Mouse (Mus musculus) neural tube, postnatal 0 days (tissue): ENCODE measurements around the gene Tex52. TPM values are rescaled to one million over a fixed set of nuclear protein-coding genes. Genes with fewer than 3 reads are reported as not detected.

ENCODE experiments used
- polyA plus RNA-seq: library from polyadenylated mRNA; unstranded; fragments of >200 nt; fragmentation: Nextera tagmentation; extraction: Ambion mirVana; gene quantifications from 2 replicates; pipeline ENCODE4 v1.2.1, GENCODE M21; 2015

Tex52 gene
- polyA plus RNA-seq, result 0.47 and 0.85 TPM in 2 replicates

GRCm38 (mm10) chr6:128375192-128375591, at the start of gene Tex52, which contains the start of gene Gm44596:
Tex52 (plus strand) TSS chr6:128375456.
Gm44596 (plus strand) TSS chr6:128375503.

DNA sequence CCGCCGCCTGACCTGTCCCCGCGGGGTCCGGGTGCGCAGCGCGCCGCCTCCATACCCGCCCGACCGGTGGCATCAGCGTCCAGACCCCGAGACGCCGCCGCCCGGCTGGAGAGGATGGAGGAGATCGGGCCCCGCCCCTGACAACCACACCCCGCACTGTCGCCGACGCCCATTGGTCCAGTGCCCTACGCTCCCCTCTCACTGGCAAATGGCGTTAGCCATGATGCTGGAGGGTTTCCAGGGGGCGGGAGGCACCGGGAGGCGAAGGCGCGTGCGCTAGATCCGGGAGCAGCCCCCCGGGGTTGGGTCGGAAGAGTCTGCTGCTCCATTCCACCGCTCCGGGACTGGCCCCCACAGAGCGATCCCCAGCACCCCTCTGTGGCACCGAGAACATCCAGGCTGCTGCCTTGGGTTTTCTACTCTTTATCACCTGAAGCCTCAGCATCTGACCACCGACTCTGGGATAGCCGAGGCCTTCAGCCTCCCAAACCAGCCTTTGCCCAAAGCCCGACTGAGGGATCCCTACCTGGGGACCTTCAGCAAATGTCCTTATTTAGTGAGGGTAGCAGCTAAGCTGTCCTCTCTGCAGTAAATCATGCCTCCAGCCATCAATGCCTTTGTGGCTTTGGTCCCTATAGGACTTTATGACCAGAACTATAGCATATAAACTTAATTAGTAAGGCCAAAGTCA, 19.4 kb upstream of the Tex52 start, which contains the start of gene Tulp3:
Gene Tulp3, minus strand, starts transcription at position 126 of the 691 bp plus-strand sequence.

GRCm38 (mm10) chr6:128362381-128363006, 12.8 kb upstream of the Tex52 start, which contains the start of the genes Rhno1 and Foxm1:
Rhno1 (minus strand) TSS chr6:128362911.
Foxm1 (plus strand) TSS chr6:128362967.

GRCm38 (mm10) chr6:128398996-128399395, 23.7 kb downstream of the Tex52 start, which contains the start of gene Nrip2:
Nrip2 (plus strand) TSS chr6:128399296.

DNA sequence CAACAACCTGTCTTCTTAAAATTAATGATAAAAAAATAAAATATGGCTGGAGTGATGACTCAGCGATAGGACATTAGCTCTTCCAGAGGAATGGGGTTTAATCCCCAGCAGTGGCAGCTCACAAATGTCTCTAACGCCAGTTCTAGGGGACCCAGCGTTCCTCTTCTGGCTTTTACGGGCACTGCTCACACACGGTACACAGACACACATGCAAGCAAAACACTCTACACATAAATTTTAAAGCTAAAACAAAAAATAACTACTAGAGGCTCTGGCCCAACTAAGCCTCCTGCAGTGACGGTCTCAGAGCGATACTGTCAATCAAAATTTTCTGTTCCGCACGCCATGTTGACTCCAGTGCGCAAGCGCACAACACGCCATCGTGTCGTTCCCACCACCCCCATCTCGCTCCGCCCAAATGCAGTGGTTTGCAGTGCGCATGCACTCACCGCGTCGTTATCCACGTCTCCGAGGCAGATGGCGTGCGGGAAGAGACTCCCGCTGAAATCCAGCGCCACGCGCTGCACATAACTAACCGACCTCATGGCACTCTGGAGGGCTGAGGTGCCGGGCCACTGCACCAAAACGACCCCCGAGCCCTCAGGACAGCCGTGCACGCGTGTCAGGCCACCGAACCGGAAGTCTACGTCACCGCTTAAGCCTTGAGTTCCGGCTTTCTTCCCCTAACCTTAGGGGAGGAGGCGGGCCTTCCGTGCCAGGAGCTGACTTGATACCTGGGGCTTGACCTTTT, 49.2 kb downstream of the Tex52 start, which contains the start of gene Itfg2:
Gene Itfg2, minus strand, starts transcription at position 663 of the 751 bp plus-strand sequence.

Other genes with a start within 250 kb of the Tex52 start
- gene Tspan9, start 231.9 kb upstream of the Tex52 start, polyA plus RNA-seq, result 65.7 and 70.7 TPM in 2 replicates
- gene Tead4, start 74.6 kb upstream of the Tex52 start, polyA plus RNA-seq, result 0.64 and 0.74 TPM in 2 replicates
- 17.0 and 20.1 TPM in 2 replicates for gene Tulp3, start 19.6 kb upstream of the Tex52 start, polyA plus RNA-seq
- 48.6 and 51.2 TPM in 2 replicates for gene Rhno1, start 12.5 kb upstream of the Tex52 start, polyA plus RNA-seq
- 3.3 and 3.7 TPM in 2 replicates for gene Foxm1, start 12.5 kb upstream of the Tex52 start, polyA plus RNA-seq
- not detected in 2 replicates for gene Gm44596, start within 50 bp of the Tex52 start, polyA plus RNA-seq
- 12.0 and 16.8 TPM in 2 replicates for gene Nrip2, start 23.8 kb downstream of the Tex52 start, polyA plus RNA-seq
- gene Itfg2, start 49.5 kb downstream of the Tex52 start, polyA plus RNA-seq, result 30.7 and 35.2 TPM in 2 replicates
- gene Fkbp4, start 63.2 kb downstream of the Tex52 start, polyA plus RNA-seq, result 209 and 224 TPM in 2 replicates
- gene Pzp, start 151.3 kb downstream of the Tex52 start, polyA plus RNA-seq, result 0.30 and 0.57 TPM in 2 replicates
- gene A2ml1, start 206.2 kb downstream of the Tex52 start, polyA plus RNA-seq, result 13.2 and 17.3 TPM in 2 replicates
- gene Klrb1a, start 248.1 kb downstream of the Tex52 start, polyA plus RNA-seq, result 0.21 and 0.38 TPM in 2 replicates